Mouse (Mus musculus) spleen, postnatal 36 days (tissue): ENCODE data around the gene Enox1.

Source experiments
- DNase-seq, 2 experiments: peaks; one replicate each; pipeline ENCODE4 v3.0.0; 2022; ENCODE audit warnings: low spot score in 2 of 2, mixed read lengths in 1 of 2

The Enox1 gene

DNA sequence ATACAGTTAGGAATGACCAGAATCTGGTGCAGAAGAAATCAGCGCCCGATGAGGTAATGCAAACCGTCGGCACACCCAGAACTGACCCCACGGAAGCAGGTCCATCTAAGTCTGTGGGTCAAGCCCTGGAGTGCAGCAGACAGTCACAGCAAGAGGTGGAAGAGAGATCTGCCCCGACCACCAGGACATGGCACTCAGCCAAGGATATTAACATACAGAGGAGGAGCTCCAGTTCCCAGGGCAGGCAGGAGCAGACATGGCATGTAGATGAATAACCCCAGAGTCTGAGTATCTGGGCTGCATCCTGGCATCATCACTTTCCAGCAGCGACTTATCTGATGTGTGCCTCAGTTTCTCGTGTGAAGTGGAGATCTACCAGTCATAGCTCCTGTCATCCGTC lies 523.3 kb downstream of the Enox1 start:
- DNase-seq: no peak

DNA sequence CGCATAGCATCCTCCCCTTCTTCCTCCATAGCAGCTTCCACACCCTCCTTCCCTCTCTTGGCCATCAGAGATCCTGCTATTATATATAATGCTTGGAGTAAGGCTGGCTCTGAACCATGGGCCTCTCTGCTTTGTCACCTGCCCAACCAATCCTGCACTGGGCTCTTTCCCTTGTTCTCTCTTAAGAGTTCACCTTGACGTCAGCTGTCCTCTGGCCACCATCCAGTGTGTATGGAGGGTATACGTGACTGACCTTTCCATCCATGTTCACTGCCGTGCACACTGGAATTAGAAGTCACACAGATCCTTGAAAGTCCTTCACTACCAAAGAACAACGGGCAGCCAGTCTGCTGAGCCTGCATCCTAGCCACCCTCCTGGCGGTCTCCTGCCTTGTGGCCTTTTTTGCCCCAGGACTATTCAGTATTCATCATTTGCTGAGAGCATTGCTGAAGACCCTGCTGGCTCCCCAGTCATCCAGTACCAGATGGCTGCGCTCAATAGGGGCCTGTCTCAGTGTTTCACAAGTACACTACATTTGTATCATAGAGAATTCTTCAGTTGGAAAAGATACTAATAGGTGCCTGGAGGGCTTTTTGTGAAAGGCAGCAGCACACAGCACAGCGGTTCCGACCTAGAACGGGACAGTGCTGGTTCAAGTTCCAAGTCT lies 526.5 kb downstream of the Enox1 start:
- no peak for DNase-seq

DNA sequence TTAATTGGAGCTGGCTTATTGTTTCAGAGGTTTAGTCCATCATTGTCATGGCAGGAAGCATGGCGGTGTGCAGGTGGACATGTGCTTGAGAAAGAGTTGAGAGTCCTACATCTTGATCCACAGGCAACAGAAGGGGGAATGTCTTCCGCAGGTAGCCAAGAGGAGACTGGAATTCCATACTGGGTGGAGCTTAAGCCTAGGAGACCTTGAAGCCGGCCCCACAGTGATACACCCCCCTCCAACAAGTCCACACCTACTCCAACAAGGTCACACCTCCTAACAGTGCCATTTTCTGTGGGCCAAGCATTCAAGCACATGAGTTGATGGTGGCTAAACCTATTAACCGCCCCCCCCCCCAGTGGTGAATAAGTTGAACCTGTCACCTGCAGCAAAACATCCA lies 533.3 kb downstream of the Enox1 start:
- no peak for DNase-seq

DNA sequence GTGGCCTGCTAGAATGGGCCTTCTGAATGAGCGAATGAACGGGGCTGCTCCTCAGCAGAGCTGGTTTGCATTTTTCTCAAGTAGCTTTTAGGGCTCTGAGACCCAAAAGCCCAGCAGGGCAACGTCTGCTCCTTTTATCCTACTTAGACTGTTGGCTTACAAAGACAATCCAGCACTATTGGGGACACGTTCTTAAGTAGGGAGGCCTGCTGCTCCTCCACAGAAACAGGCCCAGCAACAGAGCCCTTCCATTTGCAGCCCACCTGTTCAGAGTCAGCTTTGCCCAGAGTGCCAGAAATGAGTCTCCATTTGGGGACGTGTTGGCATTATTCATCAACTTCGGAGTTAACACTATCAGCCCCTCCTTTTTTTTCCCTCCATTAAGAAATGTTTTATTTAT lies 548.4 kb downstream of the Enox1 start:
- no peak for DNase-seq

DNA sequence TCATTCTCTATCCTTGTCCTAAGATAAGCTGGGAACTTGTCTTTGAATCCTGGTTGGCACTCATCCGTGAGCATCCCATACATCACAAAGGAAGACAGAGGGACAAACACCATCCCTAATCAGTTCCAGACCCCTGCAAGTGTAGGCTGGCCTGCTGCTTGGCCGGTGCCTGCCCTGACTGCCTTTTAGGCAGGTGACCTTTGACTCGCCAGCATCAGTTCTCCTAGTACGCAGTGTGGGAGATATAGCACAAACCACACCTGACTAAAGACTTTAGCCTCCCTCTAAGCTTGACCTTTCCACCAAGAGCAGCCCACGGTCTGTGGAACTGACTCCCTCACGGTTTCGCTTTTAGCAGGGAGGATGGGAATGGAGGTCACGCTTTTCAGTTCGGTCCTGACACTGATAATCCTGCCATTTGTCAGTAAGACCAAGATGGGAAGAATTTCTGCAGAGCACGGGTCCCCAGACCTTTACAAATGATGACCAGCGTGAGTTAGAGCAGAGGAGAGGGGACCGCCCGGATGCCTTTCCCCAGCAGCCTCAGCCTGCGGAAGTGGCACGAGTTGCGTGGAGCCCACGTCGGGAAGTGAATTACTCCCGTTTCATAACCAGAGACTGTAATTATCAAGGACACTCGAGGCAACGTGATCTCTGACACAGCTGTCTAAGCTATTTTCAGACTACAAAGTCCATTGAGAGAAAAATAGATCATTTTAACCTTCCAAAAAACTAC lies 550.1 kb downstream of the Enox1 start:
- no peak for DNase-seq

DNA sequence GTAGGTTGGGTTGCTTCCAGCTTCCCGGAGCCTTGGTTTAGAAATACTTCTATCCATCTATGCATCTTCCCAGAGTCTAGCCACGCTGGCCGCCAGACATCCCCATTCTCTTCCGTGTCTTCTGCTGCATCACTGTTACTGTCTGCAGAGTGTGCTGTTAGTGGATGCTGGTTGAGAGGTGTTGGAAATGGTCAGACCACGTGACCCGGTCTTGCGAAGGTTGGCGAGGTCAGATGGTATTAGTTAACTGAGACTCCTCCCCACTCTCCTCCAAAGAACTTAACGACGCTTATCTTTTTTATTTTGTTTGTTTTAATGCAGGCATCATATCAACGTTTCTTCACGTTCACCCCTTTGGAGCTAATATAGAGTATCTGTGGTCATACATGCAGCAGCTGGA lies 550.7 kb downstream of the Enox1 start:
- DNase-seq: no peak

DNA sequence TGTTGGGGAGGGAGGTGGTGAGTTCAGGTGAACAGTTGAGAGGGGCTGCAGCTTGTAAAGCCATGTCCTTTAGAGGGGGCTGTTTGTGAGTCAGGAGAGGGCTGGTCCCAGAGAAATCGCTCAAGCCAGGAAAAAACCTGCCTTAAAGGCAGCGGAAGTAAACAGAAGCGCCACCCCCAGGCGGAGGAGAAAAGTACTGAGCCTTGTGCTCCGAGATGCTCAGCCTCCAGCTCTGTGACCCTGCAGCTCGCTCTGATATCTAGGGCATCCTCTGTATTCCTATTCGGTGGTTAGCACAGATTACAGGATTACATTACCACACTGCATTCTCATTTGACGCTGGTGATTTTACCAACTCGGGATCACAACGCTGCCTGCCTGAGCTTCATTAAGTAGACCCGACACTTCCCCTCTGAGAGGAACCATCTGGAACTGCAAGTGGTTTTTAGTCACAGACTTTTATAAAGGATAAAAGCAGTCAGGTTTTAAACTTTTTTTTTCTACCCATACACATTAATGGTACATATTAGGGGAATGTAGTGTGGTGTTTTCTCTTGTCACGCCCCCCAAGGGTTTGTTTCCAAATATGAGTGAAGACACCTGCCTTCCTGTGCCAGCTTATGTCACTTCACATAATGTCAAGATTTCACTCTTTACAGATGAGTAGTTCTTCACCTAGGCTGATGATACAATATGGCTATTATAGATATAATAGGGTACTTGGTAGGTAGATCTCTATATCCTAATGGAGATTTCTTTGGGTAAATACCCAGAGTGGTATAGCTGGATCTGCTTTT lies 552.0 kb downstream of the Enox1 start:
- DNase-seq: no peak

DNA sequence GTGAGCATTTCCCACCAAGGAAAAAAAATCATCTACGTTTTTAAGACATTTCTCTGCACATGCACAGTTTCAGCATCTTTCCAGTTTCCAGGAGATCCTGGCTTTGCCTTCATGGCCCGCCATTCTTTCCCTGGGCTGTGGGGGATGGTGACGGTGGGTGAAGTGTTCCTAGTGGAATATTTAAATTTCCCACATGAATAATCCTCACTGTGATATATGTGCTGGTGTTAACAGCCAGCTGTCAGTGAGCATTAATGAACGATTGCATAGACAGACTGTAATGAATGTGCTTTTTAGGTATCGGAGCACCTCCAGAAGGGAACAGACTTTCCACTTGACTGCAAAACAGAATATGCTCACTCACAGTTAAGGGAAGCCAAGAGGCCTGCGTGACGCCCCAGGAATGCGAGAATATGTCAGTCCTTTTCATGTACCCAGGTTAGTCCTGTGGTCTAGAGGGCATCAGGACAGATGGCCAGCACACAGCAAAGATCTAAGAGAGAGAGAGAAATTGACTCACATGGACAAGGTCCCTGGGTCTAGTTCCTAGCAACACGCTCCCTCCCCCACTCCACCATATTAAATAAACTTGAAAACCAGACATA lies 558.5 kb downstream of the Enox1 start:
- no peak for DNase-seq

DNA sequence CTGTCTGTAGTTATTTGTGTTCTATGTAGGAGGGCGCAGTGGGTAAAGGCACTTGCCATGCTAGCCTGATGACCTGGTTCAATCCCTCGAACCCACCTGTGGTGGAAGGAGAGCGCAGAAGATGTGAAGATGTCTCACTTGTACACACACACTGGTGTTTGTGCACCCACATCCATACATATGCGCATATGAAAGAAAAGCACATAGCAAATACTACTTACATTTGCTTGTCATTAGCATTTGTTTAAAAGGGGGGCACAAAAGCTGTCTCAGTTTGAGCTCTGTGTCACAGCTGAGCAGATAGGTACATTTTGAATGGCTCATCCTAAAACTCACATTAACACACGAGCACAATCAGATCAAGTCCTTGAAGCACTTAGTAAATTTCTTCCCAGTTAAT lies 560.4 kb downstream of the Enox1 start:
- DNase-seq: no peak

DNA sequence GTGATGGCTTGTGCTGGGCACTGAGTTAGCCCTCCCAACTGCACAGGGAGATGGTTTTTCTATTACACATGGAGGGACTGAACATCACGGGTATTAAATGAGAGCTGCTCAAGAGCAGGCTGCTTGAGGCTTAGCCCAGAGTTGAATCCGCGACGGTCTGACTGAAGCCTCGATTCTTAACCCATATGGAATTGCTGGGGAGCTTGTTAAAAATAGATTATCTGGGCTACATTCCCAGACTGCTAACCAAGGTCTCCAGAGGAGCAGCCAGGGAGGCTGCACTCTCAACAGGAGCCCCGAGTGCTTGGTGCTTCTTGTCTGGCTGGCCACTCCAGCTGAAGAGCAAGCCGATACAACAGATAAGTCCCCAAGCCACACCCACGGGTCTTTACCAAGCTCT lies 562.3 kb downstream of the Enox1 start:
- no peak for DNase-seq

DNA sequence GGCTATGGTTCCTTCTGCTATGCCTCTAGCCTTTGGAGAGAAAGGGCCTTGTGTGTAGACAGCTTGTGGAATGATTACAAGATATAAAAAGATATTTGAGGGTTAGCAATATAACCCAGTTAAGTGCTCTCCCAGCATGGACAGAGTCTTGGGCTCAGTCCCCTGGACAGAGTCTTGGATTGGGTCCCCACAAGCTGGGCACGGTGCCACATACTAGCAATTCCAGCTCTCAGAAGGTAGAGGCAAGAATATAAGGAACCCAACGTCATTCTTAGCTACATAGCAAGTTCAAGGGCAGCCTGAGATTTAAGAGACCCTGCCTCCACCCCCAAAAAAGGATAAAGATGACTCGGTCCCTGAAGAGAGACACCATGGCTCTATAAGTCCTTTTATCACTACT lies 581.5 kb downstream of the Enox1 start:
- no peak for DNase-seq

DNA sequence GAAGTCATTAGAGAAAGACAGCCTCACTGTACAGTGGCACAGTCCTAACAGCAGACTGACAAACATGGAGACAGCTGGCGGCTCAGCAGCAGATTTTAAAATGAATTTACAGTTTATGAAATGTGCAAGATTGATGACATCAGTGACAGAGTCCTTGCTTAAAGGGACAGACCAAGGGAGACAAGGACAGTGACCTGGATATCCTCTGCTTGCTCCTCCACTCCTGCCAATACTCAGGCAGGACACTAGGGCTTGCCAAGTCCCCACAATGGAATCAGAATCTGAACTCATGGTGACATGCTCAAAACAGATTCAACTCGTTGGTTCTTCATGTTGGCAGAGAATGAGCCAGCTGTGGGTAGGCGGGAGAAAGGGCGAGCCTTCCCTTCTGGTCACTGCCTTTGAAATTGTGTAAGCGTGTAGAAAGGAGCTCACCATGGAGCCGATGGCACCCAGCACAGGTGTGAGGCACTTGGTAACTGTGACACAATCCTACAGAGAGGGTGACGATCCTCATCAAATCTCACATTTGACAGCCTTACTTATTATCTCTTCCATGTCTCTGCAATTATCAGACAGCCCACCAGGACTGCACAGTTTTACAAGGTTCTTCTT lies 582.3 kb downstream of the Enox1 start:
- DNase-seq: no peak

DNA sequence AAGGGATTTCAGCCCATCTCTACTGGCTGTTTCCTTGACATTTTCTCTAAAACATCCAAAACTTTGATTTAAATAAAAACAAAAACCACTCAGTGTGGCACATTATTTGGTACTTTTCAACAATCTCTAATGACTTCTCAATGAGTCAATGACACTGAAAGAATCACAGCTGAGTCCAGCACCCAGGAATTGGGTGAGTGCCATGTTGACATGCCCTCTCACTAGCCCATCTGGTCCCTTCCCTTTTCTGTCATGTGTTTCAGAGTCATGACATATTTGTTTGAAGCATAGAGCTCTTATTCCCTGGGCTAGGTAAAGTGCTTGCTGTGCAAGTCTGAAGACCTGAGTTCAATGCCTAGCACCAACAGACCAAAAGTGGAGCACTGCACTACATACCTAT lies 582.8 kb downstream of the Enox1 start:
- DNase-seq: no peak

DNA sequence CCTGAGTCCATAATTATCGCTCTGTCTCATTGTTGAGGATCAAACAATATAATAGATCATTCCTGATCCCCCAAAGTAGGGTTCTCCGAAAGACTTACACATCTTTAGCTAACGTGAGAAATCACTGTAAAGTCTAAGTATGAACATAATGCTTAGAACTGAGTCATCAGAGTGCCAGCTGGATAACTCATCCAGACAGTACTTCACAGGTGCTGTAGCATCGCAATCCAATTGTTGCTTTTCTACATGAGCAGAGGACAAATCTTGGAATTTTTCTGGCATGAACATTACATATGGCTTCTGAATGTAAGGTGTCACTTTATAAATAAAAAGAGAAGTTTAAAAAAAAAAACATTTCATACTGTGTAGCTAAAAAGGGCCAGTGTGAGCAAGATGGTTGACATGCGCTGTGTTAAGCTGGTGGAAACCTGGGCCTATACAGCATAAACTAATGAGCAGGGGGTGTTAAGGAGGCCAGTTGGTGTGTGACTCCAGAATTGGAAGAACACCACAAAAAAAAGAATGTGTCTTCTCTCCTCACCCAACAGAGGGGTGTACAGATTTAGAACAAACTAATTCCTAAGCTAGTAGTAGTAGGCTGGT lies 588.2 kb downstream of the Enox1 start:
- no peak for DNase-seq

DNA sequence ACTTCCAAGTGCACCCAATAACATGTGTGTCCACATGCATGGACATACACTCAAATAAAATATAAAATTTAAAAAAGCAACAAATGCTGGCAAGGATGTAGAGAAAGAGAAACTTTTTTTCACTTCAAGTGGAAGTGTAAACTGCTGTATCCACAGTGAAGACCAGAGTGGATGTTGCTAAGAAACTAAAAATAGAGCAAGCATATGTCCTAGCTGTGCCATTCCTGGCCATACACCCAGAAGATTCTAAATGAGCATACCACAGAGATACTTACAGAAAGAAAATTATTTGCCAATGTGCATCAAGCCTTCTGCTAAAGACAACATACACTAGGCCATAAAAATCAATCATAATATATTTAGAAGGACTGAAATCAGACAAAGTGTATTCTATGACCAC lies 592.4 kb downstream of the Enox1 start:
- DNase-seq: no peak
